Mouse (Mus musculus) gastrocnemius, adult 2 months (tissue): Measurements from ENCODE around the gene Nlrx1. TPM values are rescaled to one million over a fixed set of nuclear protein-coding genes. Genes with fewer than 3 reads are reported as not detected.
A peak's percentile ranks its signal among the peaks of the same experiment; 100 is the strongest.

ENCODE experiments used
- DNase-seq: peaks from one replicate; pipeline ENCODE4 v3.0.0; 2022
- H3K27ac ChIP-seq: fragments of 200-600 bp; 2 replicates; pipeline ENCODE4 v1.8.1; 2022; ENCODE audit warnings: mild to moderate bottlenecking
- H3K4me3 ChIP-seq: fragments of 200-600 bp; 2 replicates; pipeline ENCODE4 v1.8.1; 2022; ENCODE audit warnings: mild to moderate bottlenecking, moderate library complexity
- CTCF ChIP-seq: fragments of 200-600 bp; IDR thresholded peaks from 2 replicates; pipeline ENCODE4 v1.8.1; 2022; ENCODE audit warnings: antibody characterized with exemption, mild to moderate bottlenecking, moderate library complexity
- intact Hi-C: fragments of 180-260 bp; cut with DNase I; formaldehyde crosslinking; loops from one replicate; pipeline ENCODE4 v1.15.1; 2025
- total RNA-seq, 2 experiments: library from RNA; stranded (reverse); gene quantifications; 2 replicates each; pipeline ENCODE4 v1.2.3; 2021

Nlrx1 gene
- total RNA-seq, 2 experiments from 2014 or later, result 19.2 to 20.8 TPM

DNA sequence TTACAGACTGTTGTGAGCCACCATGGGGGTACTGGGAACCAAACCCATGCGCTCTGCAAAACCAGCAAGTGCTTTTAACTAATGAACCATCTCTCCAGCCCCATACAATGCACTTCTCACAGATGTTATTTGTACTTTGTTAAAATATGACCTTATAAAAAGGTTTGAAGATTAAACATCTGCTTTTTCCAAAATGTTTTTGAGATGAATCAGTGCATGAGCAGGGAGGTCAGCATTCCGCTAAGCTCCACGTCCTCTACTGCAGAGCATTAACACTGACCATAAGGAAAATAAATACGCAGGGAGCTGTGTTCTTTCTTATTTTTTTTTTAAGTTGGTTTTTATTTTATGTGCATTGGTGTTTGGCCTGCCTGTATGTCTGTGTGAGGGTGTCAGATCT lies 56.0 kb downstream of the Nlrx1 start:
- no peak for DNase-seq
- Histone ChIP-seq H3K27ac (peak overlapping the region; percentile 40; the same call in 1 of the 2 replicates), H3K4me3 (no peak overlapping the region)
- no peak for TF ChIP-seq CTCF
- intact Hi-C loops, result no loop called here

DNA sequence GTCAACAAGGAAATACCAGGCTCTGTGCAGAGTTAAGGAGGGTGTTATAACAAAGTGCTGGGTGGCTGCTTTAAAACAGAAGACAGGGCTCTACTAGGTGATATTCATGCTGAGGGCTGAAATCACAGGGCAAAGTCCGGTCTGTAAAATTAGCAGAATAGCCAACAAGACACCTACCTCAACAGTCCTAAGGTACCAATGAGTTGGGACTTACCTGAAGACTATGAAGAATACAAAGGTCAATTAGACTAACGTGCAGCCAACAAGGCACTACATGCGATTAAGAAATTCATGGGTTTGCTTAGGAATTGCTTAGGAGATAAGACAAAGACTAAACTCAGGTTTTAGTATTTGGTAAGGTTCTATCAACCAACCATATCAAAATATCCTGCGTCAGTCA lies 59.0 kb downstream of the Nlrx1 start:
- Histone ChIP-seq H3K27ac (no peak overlapping the region), H3K4me3 (no peak overlapping the region)
- DNase-seq, result no peak
- intact Hi-C loops, result no loop called here
- TF ChIP-seq CTCF, result no peak

DNA sequence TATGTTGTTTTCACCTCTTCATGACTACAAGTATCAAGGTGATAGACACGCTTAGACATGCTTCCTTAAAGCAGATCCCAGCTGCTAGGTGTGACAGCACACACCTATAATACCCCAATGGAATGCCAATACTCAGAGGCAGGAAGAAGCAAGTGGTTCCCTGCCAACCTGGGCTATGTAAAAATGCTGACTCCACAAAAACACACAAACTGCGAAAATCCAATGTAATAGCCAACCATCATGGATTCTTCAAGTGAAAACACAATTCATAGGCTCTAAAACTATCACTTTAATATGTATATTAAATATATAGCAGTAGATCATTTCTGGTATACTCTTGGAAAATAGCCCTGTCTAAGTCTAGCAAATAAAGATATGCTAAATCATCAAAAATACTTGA lies 60.6 kb downstream of the Nlrx1 start:
- intact Hi-C loops, result no loop called here
- no peak for TF ChIP-seq CTCF
- no peak overlapping the region for H3K27ac ChIP-seq

More for the DNA sequence above, 60.6 kb downstream of the Nlrx1 start:
- H3K4me3 ChIP-seq, result no peak overlapping the region
- no peak for DNase-seq

Other genes starting within 250 kb of the Nlrx1 start
- gene Thy1, start 225.2 kb downstream of the Nlrx1 start, total RNA-seq, result 1 to 10 TPM; 9.3 to 9.8 TPM
- gene Usp2, start 201.6 kb downstream of the Nlrx1 start, total RNA-seq, result 100 to 1,000 TPM; 223 to 228 TPM
- not detected for gene Mfrp, start 166.9 kb downstream of the Nlrx1 start, total RNA-seq
- 1 to 10 TPM; 2.5 to 7.6 TPM for gene C1qtnf5, start 161.4 kb downstream of the Nlrx1 start, total RNA-seq
- gene Gm49380, start 155.1 kb downstream of the Nlrx1 start, total RNA-seq, result 1 to 10 TPM in 1 of 2 experiments, under 1 TPM in 1; 0.71 to 1.4 TPM
- gene Rnf26, start 155.1 kb downstream of the Nlrx1 start, total RNA-seq, result 1 to 10 TPM; 3.0 to 3.1 TPM
- gene Mcam, start 134.1 kb downstream of the Nlrx1 start, total RNA-seq, result 10 to 100 TPM; 17.5 to 24.4 TPM
- 10 to 100 TPM in 1 of 2 experiments, 1 to 10 TPM in 1; 7.5 to 13.4 TPM for gene Cbl, start 34.5 kb downstream of the Nlrx1 start, total RNA-seq
- gene Ccdc153, start 27.9 kb downstream of the Nlrx1 start, total RNA-seq, result not detected
- gene Pdzd3, start 17.1 kb downstream of the Nlrx1 start, total RNA-seq, result 1 to 10 TPM in 1 of 2 experiments, under 1 TPM in 1; 0.97 to 1.6 TPM
- gene Abcg4, start 20.0 kb upstream of the Nlrx1 start, total RNA-seq, result under 1 TPM; 0.28 to 0.97 TPM
- 1 to 10 TPM; 6.3 to 6.8 TPM for gene Hinfp, start 37.1 kb upstream of the Nlrx1 start, total RNA-seq
- gene C2cd2l, start 51.7 kb upstream of the Nlrx1 start, total RNA-seq, result 10 to 100 TPM; 14.9 to 17.8 TPM
- gene Dpagt1, start 57.4 kb upstream of the Nlrx1 start, total RNA-seq, result 10 to 100 TPM; 12.3 to 14.1 TPM
- gene H2afx, start 66.1 kb upstream of the Nlrx1 start, total RNA-seq, result 1 to 10 TPM; 8.4 to 8.7 TPM
- 10 to 100 TPM; 21.9 to 29.1 TPM for gene Hmbs, start 75.6 kb upstream of the Nlrx1 start, total RNA-seq
- gene Vps11, start 93.1 kb upstream of the Nlrx1 start, total RNA-seq, result 10 to 100 TPM; 16.6 to 19.5 TPM
- 10 to 100 TPM; 24.2 to 33.6 TPM for gene Hyou1, start 110.9 kb upstream of the Nlrx1 start, total RNA-seq
- gene Slc37a4, start 128.3 kb upstream of the Nlrx1 start, total RNA-seq, result 100 to 1,000 TPM in 1 of 2 experiments, 10 to 100 TPM in 1; 90.6 to 129 TPM
- gene Rps25, start 138.5 kb upstream of the Nlrx1 start, total RNA-seq, result 100 to 1,000 TPM; 740 to 827 TPM
- gene Trappc4, start 139.0 kb upstream of the Nlrx1 start, total RNA-seq, result 10 to 100 TPM; 15.4 to 21.5 TPM
- 1 to 10 TPM; 5.0 to 5.7 TPM for gene Ccdc84, start 150.0 kb upstream of the Nlrx1 start, total RNA-seq
- not detected for gene Foxr1, start 172.5 kb upstream of the Nlrx1 start, total RNA-seq
- gene Upk2, start 186.4 kb upstream of the Nlrx1 start, total RNA-seq, result under 1 TPM; 0.22 to 0.23 TPM
- gene Bcl9l, start 214.2 kb upstream of the Nlrx1 start, total RNA-seq, result 10 to 100 TPM; 38.3 to 43.6 TPM